Mouse (Mus musculus) stomach, postnatal 0 days (tissue): ENCODE measurements around the gene Mfrp.

Experiments
- CTCF ChIP-seq: IDR thresholded peaks from 2 replicates; pipeline ENCODE4 v1.5.1; 2016; ENCODE audit warnings: antibody characterized with exemption, low read depth, mild to moderate bottlenecking, moderate library complexity
- EP300 ChIP-seq: optimal IDR thresholded peaks from 2 replicates; pipeline ENCODE3; 2016; ENCODE audit warnings: antibody characterized with exemption

GRCm38 (mm10) chr9:44119948-44120465, 18.5 kb downstream of the Mfrp start:
- no peak for TF ChIP-seq CTCF
- no peak for TF ChIP-seq EP300
